Mouse (Mus musculus) cerebellum, adult 9-11 months (tissue): Measurements from ENCODE around the gene Fgf14.
A peak's percentile ranks its signal among the peaks of the same experiment; 100 is the strongest.
"Not testable (repeated sequence)": the region's sequence is repeated elsewhere in the genome, so short reads cannot be mapped to it uniquely, and the experiment has no call there.

Source experiments
- DNase-seq: peaks from one replicate; pipeline ENCODE4 v3.0.0; 2022

Fgf14 gene

DNA sequence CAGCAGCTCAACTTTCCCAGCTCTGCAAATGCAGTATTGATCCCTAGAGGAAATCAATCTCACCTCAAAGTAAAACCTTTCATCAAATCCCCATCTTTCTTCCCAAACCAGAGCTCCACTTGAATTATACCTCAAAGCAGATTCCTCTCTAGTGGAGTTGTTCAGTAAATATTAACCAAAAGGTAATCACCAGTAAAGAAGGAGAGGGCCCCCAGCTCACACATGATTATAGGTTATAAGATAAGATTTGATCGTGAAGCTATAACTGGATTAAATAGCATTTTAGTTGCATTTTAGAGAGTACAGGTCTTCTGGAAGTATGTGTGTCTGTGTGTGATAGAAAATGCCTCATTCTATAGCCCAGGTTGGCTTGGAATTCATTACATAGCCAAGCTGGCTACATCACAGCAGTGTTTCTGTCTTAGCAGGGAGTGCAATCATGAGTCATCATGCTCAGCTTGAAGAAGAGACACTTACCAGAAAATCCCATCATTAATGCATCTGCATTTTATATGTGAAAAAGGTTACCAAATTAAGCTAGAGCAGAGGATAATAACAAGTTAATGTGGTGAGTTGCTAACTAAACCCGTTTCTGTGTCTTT lies 202.8 kb downstream of the Fgf14 start:
- peak; percentile 39 for DNase-seq

- DNase-seq: no peak
Observed at GRCm38 (mm10) chr14:124470909-124471308, 206.0 kb downstream of the Fgf14 start.

DNA sequence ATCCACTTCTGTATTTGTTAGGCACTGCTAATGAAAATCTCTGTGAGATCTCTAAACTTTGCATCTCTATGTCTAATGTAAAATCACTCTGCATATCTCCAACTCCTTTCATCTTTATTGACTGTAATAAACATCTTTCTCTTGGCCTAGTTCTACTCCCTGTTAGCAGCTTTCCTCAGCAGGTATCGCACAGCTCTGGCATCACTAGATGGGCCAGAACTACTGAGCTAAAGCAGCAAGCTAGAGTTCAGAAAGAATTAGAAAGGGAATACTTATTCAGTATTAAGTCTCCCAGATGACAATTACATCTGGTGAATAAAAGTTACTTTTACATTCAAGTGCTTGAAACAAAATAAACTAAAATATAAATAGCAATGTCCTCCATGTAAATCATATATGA lies 221.8 kb downstream of the Fgf14 start:
- no peak for DNase-seq

GRCm38 (mm10) chr14:124446096-124446840 lies 230.7 kb downstream of the Fgf14 start:
- DNase-seq: no peak

GRCm38 (mm10) chr14:124444831-124445230 lies 232.1 kb downstream of the Fgf14 start:
- no peak for DNase-seq

DNA sequence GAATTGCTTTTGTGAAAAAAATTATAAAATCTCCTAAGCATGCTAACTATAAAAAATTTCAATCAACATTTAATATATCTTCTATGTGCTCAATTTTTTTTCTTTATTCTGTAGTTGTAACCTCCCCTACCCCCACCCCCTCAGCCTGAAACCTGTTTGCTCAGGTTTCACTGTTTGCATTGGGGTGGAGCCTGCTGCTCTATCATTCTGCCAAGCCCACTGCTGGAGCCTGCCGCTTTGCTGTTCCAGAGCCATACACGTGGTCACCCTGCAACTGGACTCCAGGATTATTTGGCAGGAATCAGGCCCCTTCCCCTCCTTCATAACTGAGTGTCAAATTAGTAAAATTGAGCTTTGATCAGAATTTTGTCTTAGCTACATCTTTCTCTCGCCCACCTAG lies 237.6 kb downstream of the Fgf14 start:
- DNase-seq: not testable (repeated sequence)

DNA sequence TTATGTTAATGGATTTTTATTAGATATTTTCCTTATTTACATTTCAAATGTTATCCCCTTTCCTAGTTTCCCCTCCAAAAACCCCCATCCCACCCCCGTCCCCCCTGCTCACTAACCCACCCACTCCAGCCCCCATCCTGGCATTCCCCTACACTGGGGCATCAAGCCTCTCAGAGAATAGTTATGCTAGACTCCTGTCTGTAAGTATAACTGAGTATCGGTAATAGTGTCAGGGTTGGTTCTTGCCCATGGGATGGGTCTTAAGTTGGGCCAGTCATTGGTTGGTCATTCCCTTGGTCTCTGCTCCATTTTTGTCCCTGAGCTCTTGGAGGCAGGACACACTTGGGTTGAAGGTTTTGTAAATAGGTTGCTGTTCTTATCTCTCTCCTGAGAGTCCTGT lies 265.0 kb downstream of the Fgf14 start:
- DNase-seq: no peak

- DNase-seq: peak; percentile 33
Observed at GRCm38 (mm10) chr14:124410945-124411344, 266.0 kb downstream of the Fgf14 start.

DNA sequence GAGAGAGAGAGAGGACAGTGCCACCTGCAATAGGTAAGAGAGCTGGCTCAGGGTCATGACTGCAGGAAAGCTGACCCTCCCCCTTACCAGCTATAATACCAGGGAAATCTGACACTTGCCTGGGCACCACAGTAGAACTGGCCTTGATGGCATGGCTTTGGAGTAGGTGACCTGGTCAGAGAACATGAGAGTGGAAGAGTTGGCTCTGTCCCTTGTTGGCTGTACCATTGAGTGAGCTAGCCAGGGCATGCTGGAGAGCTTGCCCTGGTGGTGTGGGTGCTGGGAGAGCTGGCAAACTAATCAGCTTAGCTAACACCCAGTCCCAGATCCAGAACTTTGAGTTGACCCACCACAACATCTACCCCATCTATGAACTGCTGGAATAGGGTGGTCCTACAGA lies 348.5 kb downstream of the Fgf14 start:
- DNase-seq: peak; percentile 45

- no peak for DNase-seq
Observed at GRCm38 (mm10) chr14:124319017-124319718, 357.8 kb downstream of the Fgf14 start.

- no peak for DNase-seq
Observed at GRCm38 (mm10) chr14:124315513-124315912, 361.4 kb downstream of the Fgf14 start.

GRCm38 (mm10) chr14:124287027-124287426 lies 389.9 kb downstream of the Fgf14 start:
- DNase-seq: no peak

DNA sequence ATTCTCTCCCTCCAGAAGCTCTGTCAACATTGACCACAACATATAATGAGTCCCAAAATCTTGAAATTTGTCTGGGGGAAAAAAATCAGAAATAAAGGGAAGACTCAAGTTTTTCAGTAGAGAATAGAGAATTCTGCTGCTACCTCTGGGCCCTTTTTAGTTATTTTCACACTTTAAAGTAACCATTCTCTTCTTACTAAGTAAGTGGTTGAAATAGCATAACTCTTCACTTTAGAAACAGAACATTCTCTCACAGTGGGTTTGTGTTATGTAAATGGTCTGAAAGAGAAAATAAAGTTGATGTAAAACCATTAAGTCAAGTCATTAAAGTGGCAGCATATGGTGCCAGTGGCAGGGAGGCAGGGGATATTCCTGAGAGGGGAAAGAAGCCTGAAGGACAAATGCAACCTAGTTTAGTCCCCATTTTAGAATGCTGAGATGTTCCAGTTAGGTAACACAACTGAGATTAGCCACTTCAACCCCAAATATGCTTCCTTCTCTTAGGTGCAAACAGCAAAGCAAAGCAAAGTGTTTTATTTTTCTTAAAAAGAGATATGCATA lies 398.5 kb downstream of the Fgf14 start:
- no peak for DNase-seq

DNA sequence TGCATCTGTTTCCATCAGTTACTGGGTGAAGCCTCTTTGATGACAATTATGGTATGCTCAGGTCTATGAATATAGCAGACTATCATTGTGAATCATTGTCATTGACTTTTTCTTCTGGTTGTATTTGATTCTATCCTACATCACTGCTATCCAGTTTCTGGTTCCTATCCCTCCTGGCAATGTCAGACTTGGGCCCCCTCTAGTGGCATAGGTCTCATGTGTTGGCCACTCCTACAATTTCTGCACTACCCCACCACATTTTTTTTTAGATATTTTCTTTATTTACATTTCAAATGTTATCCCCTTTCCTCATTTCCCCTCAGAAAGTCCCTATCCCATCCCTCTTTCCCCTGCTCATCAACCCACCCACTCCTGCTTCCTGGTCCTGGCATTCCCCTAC lies 409.9 kb downstream of the Fgf14 start:
- no peak for DNase-seq

DNA sequence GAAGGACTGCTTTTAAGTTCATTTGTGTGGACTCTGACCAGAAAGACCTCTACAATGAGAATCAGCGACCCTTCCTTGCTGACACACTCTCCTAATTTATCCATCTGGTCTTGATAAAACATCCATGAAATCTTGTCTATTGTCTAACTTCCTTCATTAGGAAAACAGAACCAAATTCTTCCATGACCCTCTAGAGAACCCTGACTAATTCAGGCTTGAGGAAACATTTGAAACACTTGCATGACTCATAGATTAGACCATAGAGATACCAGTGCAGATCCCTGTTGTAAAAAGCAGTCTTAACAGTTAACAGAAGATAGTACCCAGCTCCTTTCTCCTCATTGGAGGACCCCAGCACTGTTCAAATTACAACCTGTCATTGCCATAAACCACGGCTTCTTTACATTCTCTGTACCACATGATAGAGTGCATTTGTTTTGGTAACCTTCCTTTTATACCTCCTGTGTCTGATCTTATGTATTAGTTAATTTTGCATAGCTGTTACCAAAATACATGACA lies 412.3 kb downstream of the Fgf14 start:
- DNase-seq: no peak

DNA sequence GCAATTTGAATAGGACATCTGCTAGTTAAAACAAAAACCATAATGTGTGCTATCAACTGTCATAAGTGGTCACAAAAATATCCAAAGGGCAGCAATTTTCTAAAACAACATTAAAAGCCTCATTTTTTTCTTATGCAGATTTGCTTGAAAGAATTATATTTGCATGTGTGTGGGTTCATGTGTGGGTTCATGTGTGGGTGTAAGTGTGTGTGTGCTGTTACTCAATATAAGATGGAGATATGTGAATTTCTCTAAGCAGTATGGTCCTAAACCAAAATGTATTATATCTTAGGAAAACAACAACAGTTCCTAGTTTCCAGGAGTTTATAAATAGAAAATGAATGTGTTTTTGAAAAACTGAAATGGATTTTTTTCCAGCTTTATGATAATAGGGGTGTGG lies 413.7 kb downstream of the Fgf14 start:
- no peak for DNase-seq

- DNase-seq: no peak
Observed at GRCm38 (mm10) chr14:124247517-124247916, 429.4 kb downstream of the Fgf14 start.

DNA sequence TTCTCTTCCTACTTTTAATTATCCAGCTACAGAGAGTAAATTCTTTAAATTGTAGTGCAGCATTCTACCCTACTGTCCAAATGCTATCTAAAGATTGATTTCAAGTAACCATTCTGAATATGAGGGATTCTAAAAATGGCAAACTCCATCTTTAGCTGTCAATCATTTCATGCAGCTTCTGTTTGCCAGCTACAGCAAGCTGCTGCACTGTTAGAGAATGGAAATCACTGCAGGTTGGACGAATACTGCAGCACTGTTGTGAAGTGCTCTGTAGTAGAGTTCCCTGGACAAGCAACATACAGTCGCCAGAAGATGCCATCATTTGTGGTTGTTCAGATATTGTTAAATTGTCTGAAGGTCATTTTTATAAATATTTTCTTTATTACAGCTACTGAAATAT lies 453.5 kb downstream of the Fgf14 start:
- no peak for DNase-seq

DNA sequence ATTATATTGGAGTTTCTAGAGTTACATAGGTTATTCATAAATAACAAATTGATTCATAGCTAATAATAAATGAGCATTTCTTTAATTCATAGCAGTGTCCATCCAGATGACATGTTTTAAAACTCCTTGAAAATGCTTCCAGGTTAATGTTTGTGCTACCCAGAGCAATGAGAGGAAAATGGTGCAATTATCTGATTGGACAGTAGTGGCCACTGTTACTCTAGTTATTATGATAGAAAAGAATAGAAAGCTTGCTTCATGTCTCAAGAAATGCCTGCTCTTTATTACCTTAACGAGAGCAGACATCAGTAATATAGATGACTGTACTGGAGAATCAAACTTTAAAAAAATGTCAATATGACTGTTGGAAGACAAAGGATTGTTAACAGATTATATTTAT lies 454.5 kb downstream of the Fgf14 start:
- DNase-seq: no peak

GRCm38 (mm10) chr14:124220979-124221378 lies 455.9 kb downstream of the Fgf14 start:
- no peak for DNase-seq

- DNase-seq: peak; percentile 56
Observed at GRCm38 (mm10) chr14:124195806-124196205, 481.1 kb downstream of the Fgf14 start.

DNA sequence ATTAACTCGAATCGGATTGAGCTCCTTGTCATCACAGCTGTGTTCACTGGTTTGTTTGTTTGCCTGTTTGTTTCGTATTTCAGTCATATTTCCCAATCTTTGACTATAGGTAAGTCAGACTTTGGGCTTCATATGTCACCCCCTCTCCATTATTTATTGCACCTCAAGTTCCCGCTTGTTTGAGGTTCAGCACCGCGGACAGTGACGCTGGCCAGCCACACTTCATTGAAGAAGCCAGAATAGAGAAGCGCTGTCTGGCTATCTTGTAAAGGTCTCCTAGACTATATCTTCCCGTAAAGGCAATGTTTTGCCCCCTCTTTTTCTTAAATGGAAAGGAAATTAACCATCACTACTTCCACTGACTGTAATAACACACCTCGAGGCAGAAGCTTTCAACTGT lies 481.6 kb downstream of the Fgf14 start:
- no peak for DNase-seq

DNA sequence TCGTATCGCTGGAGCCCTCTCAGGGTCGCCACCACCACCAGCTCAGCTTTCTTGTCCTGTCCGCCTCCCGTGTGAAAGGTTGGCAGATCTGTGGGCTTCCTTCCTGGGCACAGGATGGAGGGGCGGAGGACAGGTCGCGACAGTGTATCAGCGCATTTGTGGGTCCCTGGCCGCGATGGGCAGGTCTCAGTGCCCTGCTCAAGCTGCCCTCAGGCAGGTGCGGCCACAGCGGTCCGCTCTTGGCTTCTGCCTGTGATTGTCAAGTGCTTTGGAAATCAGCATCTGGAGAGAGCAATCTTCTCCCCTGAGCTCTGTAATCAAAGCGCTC lies 484.1 kb downstream of the Fgf14 start:
- peak; percentile 28 for DNase-seq
